Mouse (Mus musculus) cerebellum, adult 2 months (tissue): ENCODE results near the gene Gng8. TPM values are rescaled to one million over a fixed set of nuclear protein-coding genes. Genes with fewer than 3 reads are reported as not detected.

Experiments used
- DNase-seq, 2 experiments: peaks; one replicate each; pipeline ENCODE4 v3.0.0; 2021
- H3K27ac ChIP-seq: fragments of 200-500 bp; 2 replicates; pipeline ENCODE4 v1.5.1; 2012; ENCODE audit warnings: low read length, control low read depth, inconsistent platforms; ENCODE audit not compliant: insufficient read depth
- H3K27me3 ChIP-seq: fragments of 200-500 bp; 2 replicates; pipeline ENCODE4 v1.6.1; 2012; ENCODE audit warnings: inconsistent platforms, mild to moderate bottlenecking, low read length, moderate library complexity; ENCODE audit not compliant: control insufficient read depth, insufficient read depth
- H3K4me1 ChIP-seq: fragments of 200-500 bp; 2 replicates; pipeline ENCODE4 v1.6.1; 2011; ENCODE audit warnings: low read length; ENCODE audit not compliant: control insufficient read depth, insufficient read depth
- H3K4me3 ChIP-seq: fragments of 200-500 bp; replicated peaks from 2 replicates; pipeline ENCODE3; 2011; ENCODE audit warnings: mild to moderate bottlenecking, low read depth, low read length, control low read depth; ENCODE audit not compliant: insufficient read depth
- CTCF ChIP-seq: fragments of 200-500 bp; IDR thresholded peaks from 2 replicates; pipeline ENCODE4 v1.5.1; 2011; ENCODE audit warnings: low read depth, mild to moderate bottlenecking, control low read depth, low read length, moderate library complexity, borderline replicate concordance; ENCODE audit not compliant: insufficient read depth
- POLR2A ChIP-seq: fragments of 200-500 bp; IDR thresholded peaks from 2 replicates; pipeline ENCODE4 v1.6.1; 2011; ENCODE audit warnings: low read length, control low read depth, borderline replicate concordance; ENCODE audit not compliant: insufficient read depth
- WGBS: fragments of 180-500 bp; shearing (Covaris S2); methylation state at CpG from one replicate; pipeline ENCODE4 v1.1.7; 2018; 5-methylcytosine and 5-hydroxymethylcytosine counted together
- polyA plus RNA-seq: library from polyadenylated mRNA; depleted of rRNA; stranded (reverse); fragments of >200 nt; gene quantifications from 2 replicates; pipeline ENCODE4 v1.2.3, GENCODE M21; 2012

The Gng8 gene
- polyA plus RNA-seq, 1 experiment, result 14.0 TPM

GRCm38 (mm10) chr7:16917447-16917846 lies 25.9 kb downstream of the Gng8 start:
- peak in 1 of 2 experiments; percentile 33 for DNase-seq
- H3K4me1 ChIP-seq, result peaks cover 46% of the 10 kb centered on the region
- H3K27ac ChIP-seq, result 0 out of 2 replicates have a peak overlapping the region, but pooled peaks have one; percentile 25
- no peak overlapping the region for H3K4me3 ChIP-seq
- no peaks in the 10 kb centered on the region for H3K27me3 ChIP-seq
- no peak for TF ChIP-seq CTCF
- WGBS, result 38% methylated on average over 11 of the region's 11 CpGs

- peak; percentile 46 to 49 for DNase-seq
- Histone ChIP-seq H3K27ac (peak overlapping the region; percentile 25; the same call in 1 of the 2 replicates), H3K4me3 (no peak overlapping the region), H3K4me1 (peaks cover 46% of the 10 kb centered on the region), H3K27me3 (no peaks in the 10 kb centered on the region)
- no peak for TF ChIP-seq CTCF
- TF ChIP-seq POLR2A, result no peak
- WGBS, result 4% methylated on average over 9 of the region's 9 CpGs
Measured at GRCm38 (mm10) chr7:16918014-16918413, 26.4 kb downstream of the Gng8 start.

GRCm38 (mm10) chr7:16918670-16919069 lies 27.1 kb downstream of the Gng8 start:
- H3K4me3 ChIP-seq, result no peak overlapping the region
- H3K4me1 ChIP-seq, result peaks cover 46% of the 10 kb centered on the region
- no peak for TF ChIP-seq CTCF
- no peak for TF ChIP-seq POLR2A
- H3K27ac ChIP-seq, result no peak overlapping the region
- 14% methylated on average over 3 of the region's 3 CpGs for WGBS
- DNase-seq, result peak in 1 of 2 experiments; percentile 44
- no peaks in the 10 kb centered on the region for H3K27me3 ChIP-seq

- DNase-seq, result peak; percentile 46 to 55
- Histone ChIP-seq H3K4me3 (peak overlapping the region; percentile 34), H3K27ac (peak overlapping the region; percentile 16), H3K4me1 (peaks cover 46% of the 10 kb centered on the region), H3K27me3 (no peaks in the 10 kb centered on the region)
- no peak for TF ChIP-seq POLR2A
- TF ChIP-seq CTCF, result no peak
- 6% methylated on average over 13 of the region's 13 CpGs for WGBS
Measured at GRCm38 (mm10) chr7:16919395-16920149, 28.0 kb downstream of the Gng8 start.

- TF ChIP-seq CTCF (no peak), POLR2A (no peak)
- H3K27me3 ChIP-seq, result no peaks in the 10 kb centered on the region
- H3K27ac ChIP-seq, result peak overlapping the region; percentile 16
- peaks cover 46% of the 10 kb centered on the region for H3K4me1 ChIP-seq
- WGBS, result 22% methylated on average over 7 of the region's 7 CpGs
- no peak for DNase-seq
- peak overlapping the region; percentile 33 for H3K4me3 ChIP-seq
Measured at GRCm38 (mm10) chr7:16920150-16920579, 28.6 kb downstream of the Gng8 start.

GRCm38 (mm10) chr7:16920818-16921791 lies 29.5 kb downstream of the Gng8 start:
- peak overlapping the region; percentile 76 for H3K27ac ChIP-seq
- DNase-seq, result peak; percentile 60 to 62
- 6% methylated on average over 21 of the region's 21 CpGs for WGBS
- peaks cover 39% of the 10 kb centered on the region for H3K4me1 ChIP-seq
- H3K27me3 ChIP-seq, result no peaks in the 10 kb centered on the region
- H3K4me3 ChIP-seq, result peak overlapping the region; percentile 97
- no peak for TF ChIP-seq CTCF
- no peak for TF ChIP-seq POLR2A

GRCm38 (mm10) chr7:16921881-16922335 lies 30.3 kb downstream of the Gng8 start:
- WGBS, result 5% methylated on average over 6 of the region's 6 CpGs
- peaks cover 31% of the 10 kb centered on the region for H3K4me1 ChIP-seq
- H3K27me3 ChIP-seq, result no peaks in the 10 kb centered on the region
- TF ChIP-seq CTCF, result no peak
- no peak for TF ChIP-seq POLR2A
- peak in 1 of 2 experiments; percentile 45 for DNase-seq
- H3K4me3 ChIP-seq, result peak overlapping the region; percentile 97
- H3K27ac ChIP-seq, result peak overlapping the region; percentile 76
